In the genomic region with DNA sequence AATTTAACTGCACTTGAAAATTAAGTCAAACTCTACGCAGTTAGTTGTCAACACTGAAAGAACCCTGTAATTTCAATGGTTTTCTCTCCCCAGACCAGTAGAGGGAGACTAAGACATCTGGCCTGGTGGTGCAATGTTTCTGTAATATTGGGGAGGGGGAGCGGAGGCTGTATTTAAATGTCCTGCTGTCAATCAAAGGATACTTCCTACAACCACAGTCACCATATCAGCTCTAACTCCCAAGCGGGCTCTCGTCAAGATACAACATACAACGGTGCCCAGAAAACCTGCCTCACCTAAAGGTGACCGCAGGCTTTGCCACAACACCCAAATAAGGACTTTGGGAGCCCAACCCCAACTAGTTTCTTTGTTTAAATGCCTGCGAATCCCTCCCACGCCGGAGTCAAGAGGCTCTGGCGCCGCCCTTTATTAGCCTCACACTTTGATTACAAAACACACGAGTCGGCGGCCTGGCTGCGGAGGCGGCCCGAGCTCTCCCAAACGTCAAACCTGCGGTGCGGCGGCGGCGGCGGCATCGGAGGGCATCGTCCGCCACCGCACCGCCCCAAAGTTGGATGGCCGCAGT, we compare ENCODE assay signal across 8 mouse cellular contexts. TPM values are rescaled to one million over a fixed set of nuclear protein-coding genes. Genes with fewer than 3 reads are reported as not detected.
A peak's percentile ranks its signal among the peaks of the same experiment; 100 is the strongest.
DNase-seq lines count a peak whose midpoint lies in the region; ATAC-seq lines count a peak whose summit lies in the region.

No protein-coding gene starts in this region.

- intact Hi-C loops in left cerebral cortex, postnatal 4 days (cut with DNase I): loop anchor here (5.0 kb wide), 1 partner anchor 142 kb away; no protein-coding TSS in a partner anchor

- WGBS in midbrain, embryonic 11.5 days: under 1% methylated on average over 30 of the region's 30 CpGs

- no peaks in the 10 kb centered on the region for H3K27me3 ChIP-seq in midbrain, embryonic 11.5 days (ENCODE audit: control insufficient read depth, insufficient read depth, low read length)

- H3K27ac ChIP-seq in midbrain, embryonic 11.5 days (ENCODE audit: low read depth, low read length): peak overlapping the region; percentile 96

- peak; percentile 74 for ATAC-seq in inflammation-experienced regulatory T-cells, adult 6 months
- ATAC-seq in midbrain, embryonic 11.5 days (ENCODE audit: low FRiP score): peak; percentile 60

- no peaks in the 10 kb centered on the region for H3K9me3 ChIP-seq in midbrain, embryonic 11.5 days (ENCODE audit: control insufficient read depth, low read length)

- peak overlapping the region; percentile 83 for H3K4me2 ChIP-seq in midbrain, embryonic 11.5 days

- no peaks in the 10 kb centered on the region; the same call in 1 of the 2 replicates for H3K4me1 ChIP-seq in midbrain, embryonic 11.5 days (ENCODE audit: control insufficient read depth, insufficient read depth, low read length)

- no peaks in the 10 kb centered on the region for H3K36me3 ChIP-seq in midbrain, embryonic 11.5 days (ENCODE audit: control insufficient read depth, insufficient read depth, low read length)

- peak overlapping the region; percentile 98 for H3K9ac ChIP-seq in midbrain, embryonic 11.5 days (ENCODE audit: low read length)

- peak; percentile 87 for DNase-seq in adrenal gland, adult 2 months
- DNase-seq in embryo, embryonic 11.5 days (ENCODE audit: low read depth, low spot score): peak; percentile 70
- peak; percentile 69 for DNase-seq in gastrocnemius, postnatal 25 days
- DNase-seq in left cerebral cortex, postnatal 4 days: peak; percentile 50
- DNase-seq in midbrain, embryonic 11.5 days (ENCODE audit: low spot score, missing footprints): peak; percentile 98
- DNase-seq in right cerebral cortex, postnatal 4 days: peak; percentile 22
- peak; percentile 75 for DNase-seq in yolk sac, embryonic 10.5 days (ENCODE audit: low spot score)

- peak overlapping the region; percentile 84 for H3K4me3 ChIP-seq in midbrain, embryonic 11.5 days (ENCODE audit: low read depth, low read length)

RNA-seq across cellular contexts. Expression of a gene that starts 1.4 kb away (rescaled TPM):
- 10 to 100 TPM; 12.2 to 16.2 TPM for total RNA-seq in adrenal gland, adult 2 months (2021)
- 0.78 and 0.99 TPM in 2 replicates for polyA plus RNA-seq in adrenal gland, adult 2 months (2012; rRNA removed)
- 10 to 100 TPM; 18.6 to 19.2 TPM for total RNA-seq in gastrocnemius, postnatal 25 days (2021)
- 10 to 100 TPM in 2 of 3 experiments, 1 to 10 TPM in 1; 8.6 to 13.2 (median 11.6) TPM for polyA plus RNA-seq in inflammation-experienced regulatory T-cells, adult 6 months (2017; shearing (Covaris generic))
- total RNA-seq in left cerebral cortex, postnatal 4 days (2021): 1 to 10 TPM; 7.6 to 9.8 TPM
- 15.8 and 17.0 TPM in 2 replicates for polyA plus RNA-seq in midbrain, embryonic 11.5 days (2014; fragmentation: Nextera tagmentation; extraction: Ambion mirVana)

Comparison
In these comparisons a context has a peak if more than half of its experiments do, and no peak if none do; other contexts are left out.
1. Peak in every context shown above with its lines: DNase-seq, ATAC-seq, H3K4me3 ChIP-seq and H3K27ac ChIP-seq.
2. DNase-seq: peak in every context shown above with its lines; median percentile 98 in midbrain, embryonic 11.5 days; 87 in adrenal gland, adult 2 months; 75 in yolk sac, embryonic 10.5 days; 70 in embryo, embryonic 11.5 days; 69 in gastrocnemius, postnatal 25 days; 50 in left cerebral cortex, postnatal 4 days; 22 in right cerebral cortex, postnatal 4 days.